Mouse (Mus musculus): Measurements from ENCODE around the gene Krt9. TPM values are rescaled to one million over a fixed set of nuclear protein-coding genes. Genes with fewer than 3 reads are reported as not detected.

Gene Krt9
- not detected for polyA plus RNA-seq (2017; shearing (Covaris generic))

GRCm38 (mm10) chr11:100192992-100193391 lies at the start of gene Krt9:
Gene Krt9 (minus strand): TSS chr11:100193246.

GRCm38 (mm10) chr11:100207498-100207897 lies 14.5 kb upstream of the Krt9 start, which contains the start of gene Krt14:
Gene Krt14 (minus strand): TSS chr11:100207548.

DNA sequence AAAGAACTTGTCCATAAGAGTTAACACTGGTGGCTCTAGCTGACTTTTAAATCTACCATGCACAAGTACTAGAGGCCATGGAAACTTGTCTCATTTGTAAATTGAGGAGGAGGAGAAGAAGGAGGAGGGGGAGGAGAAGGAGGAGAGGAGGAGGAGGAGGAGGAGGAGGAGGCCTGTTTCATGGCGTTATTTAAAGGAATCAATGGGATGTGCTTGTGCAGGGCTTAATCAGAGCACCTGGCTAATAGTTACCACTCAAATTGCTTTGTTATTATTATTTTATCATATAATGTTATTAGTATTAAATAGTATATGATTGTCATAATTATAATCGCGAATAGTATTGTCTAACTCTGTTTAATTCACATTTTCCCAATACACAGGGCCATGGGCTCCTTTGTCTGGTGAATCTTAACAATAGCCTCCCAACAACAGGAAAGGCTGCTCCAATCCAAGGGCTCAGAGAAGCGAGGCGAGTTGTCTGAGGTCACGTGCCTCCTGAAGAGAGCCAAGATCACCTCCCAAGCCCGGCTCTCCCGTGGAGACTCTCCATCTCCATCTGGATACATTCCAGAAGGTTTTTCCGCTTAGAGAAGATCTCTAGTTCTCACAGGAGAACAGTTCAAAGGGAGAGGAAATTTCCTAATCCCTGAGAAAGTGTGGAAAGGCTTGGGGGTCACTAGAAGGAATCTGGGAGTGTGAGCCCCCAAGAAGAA lies 44.3 kb downstream of the Krt9 start, which contains the start of gene Krt19:
Krt19 (minus strand) TSS at position 51 of the 716 bp plus-strand sequence.

Other genes with a start within 250 kb of the Krt9 start
- gene Krtap9-5, start 244.8 kb downstream of the Krt9 start, polyA plus RNA-seq (2017; shearing (Covaris generic)): not detected
- not detected for gene Krtap29-1, start 214.2 kb downstream of the Krt9 start, polyA plus RNA-seq (2017; shearing (Covaris generic))
- gene Krtap16-1, start 206.6 kb downstream of the Krt9 start, polyA plus RNA-seq (2017; shearing (Covaris generic)): not detected
- gene Krtap17-1, start 199.3 kb downstream of the Krt9 start, polyA plus RNA-seq (2017; shearing (Covaris generic)): not detected
- gene Krt33a, start 177.0 kb downstream of the Krt9 start, polyA plus RNA-seq (2017; shearing (Covaris generic)): not detected
- gene Krt33b, start 163.4 kb downstream of the Krt9 start, polyA plus RNA-seq (2017; shearing (Covaris generic)): not detected
- gene Krt34, start 151.7 kb downstream of the Krt9 start, polyA plus RNA-seq (2017; shearing (Covaris generic)): not detected
- gene Krt31, start 142.7 kb downstream of the Krt9 start, polyA plus RNA-seq (2017; shearing (Covaris generic)): not detected
- gene Krt32, start 105.0 kb downstream of the Krt9 start, polyA plus RNA-seq (2017; shearing (Covaris generic)): not detected
- not detected for gene Krt35, start 97.0 kb downstream of the Krt9 start, polyA plus RNA-seq (2017; shearing (Covaris generic))
- gene Krt36, start 87.6 kb downstream of the Krt9 start, polyA plus RNA-seq (2017; shearing (Covaris generic)): not detected
- not detected for gene Krt13, start 71.7 kb downstream of the Krt9 start, polyA plus RNA-seq (2017; shearing (Covaris generic))
- gene Krt15, start 57.3 kb downstream of the Krt9 start, polyA plus RNA-seq (2017; shearing (Covaris generic)): not detected
- gene Krt19, start 44.6 kb downstream of the Krt9 start, polyA plus RNA-seq (2017; shearing (Covaris generic)): not detected
- gene Krt14, start 14.3 kb upstream of the Krt9 start, polyA plus RNA-seq (2017; shearing (Covaris generic)): not detected
- not detected for gene Krt16, start 55.7 kb upstream of the Krt9 start, polyA plus RNA-seq (2017; shearing (Covaris generic))
- gene Krt17, start 67.8 kb upstream of the Krt9 start, polyA plus RNA-seq (2017; shearing (Covaris generic)): 0.30 TPM
- not detected for gene Krt42, start 76.6 kb upstream of the Krt9 start, polyA plus RNA-seq (2017; shearing (Covaris generic))
- 2,424 TPM for gene Eif1, start 126.6 kb upstream of the Krt9 start, polyA plus RNA-seq (2017; shearing (Covaris generic))
- not detected for gene Gast, start 141.2 kb upstream of the Krt9 start, polyA plus RNA-seq (2017; shearing (Covaris generic))
- gene Hap1, start 162.9 kb upstream of the Krt9 start, polyA plus RNA-seq (2017; shearing (Covaris generic)): 2.1 TPM
- gene Jup, start 204.5 kb upstream of the Krt9 start, polyA plus RNA-seq (2017; shearing (Covaris generic)): 2.8 TPM
- not detected for gene P3h4, start 221.6 kb upstream of the Krt9 start, polyA plus RNA-seq (2017; shearing (Covaris generic))
- gene Fkbp10, start 222.5 kb upstream of the Krt9 start, polyA plus RNA-seq (2017; shearing (Covaris generic)): 0.30 TPM
- 163 TPM for gene Nt5c3b, start 248.6 kb upstream of the Krt9 start, polyA plus RNA-seq (2017; shearing (Covaris generic))
- 0.29 TPM for gene Klhl10, start 248.7 kb upstream of the Krt9 start, polyA plus RNA-seq (2017; shearing (Covaris generic))